Mouse (Mus musculus): ENCODE measurements at regions not wholly inside any gene's neighbourhood (a gene's known extent, or its start where the extent isn't known, plus 50 kb on each side); places are given as distances from the start of the nearest gene placed in this dataset.

GRCm38 (mm10) chr9:17454397-17454796, 837.5 kb upstream of the Chordc1 start:
- 64% methylated on average over 2 of the region's 2 CpGs for WGBS
- H3K27me3 ChIP-seq: no peaks in the 10 kb centered on the region
- no peak overlapping the region for H3K27ac ChIP-seq (replicated peaks)
- no peak for ATAC-seq (ENCODE audit: low FRiP score, low read depth)
- no peak overlapping the region for H3K9ac ChIP-seq
- H3K9me3 ChIP-seq: no peaks in the 10 kb centered on the region
- H3K36me3 ChIP-seq: no peaks in the 10 kb centered on the region
- no peak overlapping the region for H3K4me2 ChIP-seq
- no peak overlapping the region for H3K4me3 ChIP-seq
- H3K4me1 ChIP-seq (replicated peaks): no peaks in the 10 kb centered on the region

DNA sequence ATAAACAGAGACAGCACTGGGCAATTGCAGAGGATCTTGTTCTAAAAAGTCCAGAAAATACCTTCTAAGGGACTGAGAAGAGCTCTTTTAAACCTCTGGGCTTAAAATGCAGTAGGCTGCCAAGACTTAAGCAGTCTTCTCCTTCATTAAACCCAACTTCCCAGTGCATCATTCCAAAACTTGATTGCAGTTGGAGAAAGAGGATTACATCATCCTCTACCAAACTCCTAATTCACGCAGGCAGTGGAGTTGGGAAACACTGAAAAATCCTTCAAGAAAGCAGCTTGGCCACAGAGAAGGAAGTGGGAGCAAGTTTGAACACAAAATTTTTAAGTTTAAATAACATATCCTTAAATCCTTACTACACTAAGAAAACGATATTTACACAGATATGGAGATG, 825.5 kb upstream of the Chordc1 start:
- H3K36me3 ChIP-seq: no peaks in the 10 kb centered on the region
- no peak overlapping the region for H3K4me3 ChIP-seq
- WGBS: 78% methylated on average over 2 of the region's 2 CpGs
- no peaks in the 10 kb centered on the region for H3K4me1 ChIP-seq (replicated peaks)
- no peak overlapping the region for H3K4me2 ChIP-seq
- ATAC-seq (ENCODE audit: low FRiP score, low read depth): no peak
- H3K9ac ChIP-seq: no peak overlapping the region
- no peak overlapping the region for H3K27ac ChIP-seq (replicated peaks)
- no peaks in the 10 kb centered on the region for H3K27me3 ChIP-seq
- no peaks in the 10 kb centered on the region for H3K9me3 ChIP-seq

DNA sequence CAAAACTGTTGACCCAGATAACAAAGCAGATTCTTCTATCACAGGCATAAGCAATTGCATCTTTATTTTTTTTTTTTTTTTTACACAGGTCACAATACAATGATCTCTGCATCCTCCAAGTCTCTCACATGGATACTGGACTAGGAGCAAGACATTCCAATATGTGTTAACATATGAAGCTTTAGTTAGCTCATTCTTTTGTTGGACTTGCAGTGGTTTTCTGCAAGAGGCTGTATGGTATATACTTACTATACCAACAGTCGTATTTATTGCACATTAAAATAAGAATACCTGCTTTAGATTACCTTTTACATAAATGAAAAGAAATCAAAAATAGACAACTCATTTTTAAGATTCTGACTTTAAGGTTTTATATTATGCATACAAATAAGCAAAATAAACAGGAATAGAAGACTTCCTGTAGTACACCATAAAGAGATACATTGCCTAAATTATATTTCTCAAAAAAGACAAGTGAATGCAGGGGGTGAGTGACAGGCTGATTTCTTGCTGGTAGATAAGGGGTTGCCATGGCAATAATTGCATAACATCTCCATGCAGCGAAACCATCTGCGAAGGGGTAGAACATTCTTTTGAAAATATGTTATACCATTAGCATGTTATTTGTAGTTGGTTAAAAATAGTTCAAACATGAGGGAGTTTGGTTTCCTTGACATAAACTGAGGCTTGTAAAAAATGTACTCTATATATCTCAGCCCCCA, 807.1 kb upstream of the Chordc1 start:
- peak; percentile 45; the same call in 1 of the 2 replicates for ATAC-seq (ENCODE audit: low FRiP score, low read depth)
- WGBS: 61% methylated on average over 3 of the region's 3 CpGs

GRCm38 (mm10) chr9:17500161-17500756, 791.7 kb upstream of the Chordc1 start:
- Histone ChIP-seq H3K4me3 (no peak overlapping the region), H3K4me2 (no peak overlapping the region), H3K4me1 (replicated peaks) (0 out of 2 replicates have a peak, but pooled peaks cover 4% of the 10 kb centered on the region), H3K36me3 (no peaks in the 10 kb centered on the region), H3K27ac (replicated peaks) (no peak overlapping the region), H3K9ac (no peak overlapping the region), H3K9me3 (no peaks in the 10 kb centered on the region), H3K27me3 (no peaks in the 10 kb centered on the region)
- 42% methylated on average over 7 of the region's 7 CpGs for WGBS
- ATAC-seq (ENCODE audit: low FRiP score, low read depth): peak; percentile 68; the same call in 1 of the 2 replicates

More for the DNA sequence above, 807.1 kb upstream of the Chordc1 start:
- no peak overlapping the region for H3K9ac ChIP-seq
- no peaks in the 10 kb centered on the region for H3K9me3 ChIP-seq
- H3K27ac ChIP-seq (replicated peaks): no peak overlapping the region
- H3K27me3 ChIP-seq: no peaks in the 10 kb centered on the region
- H3K4me1 ChIP-seq (replicated peaks): no peaks in the 10 kb centered on the region
- no peak overlapping the region for H3K4me2 ChIP-seq
- H3K36me3 ChIP-seq: no peaks in the 10 kb centered on the region
- H3K4me3 ChIP-seq: no peak overlapping the region

DNA sequence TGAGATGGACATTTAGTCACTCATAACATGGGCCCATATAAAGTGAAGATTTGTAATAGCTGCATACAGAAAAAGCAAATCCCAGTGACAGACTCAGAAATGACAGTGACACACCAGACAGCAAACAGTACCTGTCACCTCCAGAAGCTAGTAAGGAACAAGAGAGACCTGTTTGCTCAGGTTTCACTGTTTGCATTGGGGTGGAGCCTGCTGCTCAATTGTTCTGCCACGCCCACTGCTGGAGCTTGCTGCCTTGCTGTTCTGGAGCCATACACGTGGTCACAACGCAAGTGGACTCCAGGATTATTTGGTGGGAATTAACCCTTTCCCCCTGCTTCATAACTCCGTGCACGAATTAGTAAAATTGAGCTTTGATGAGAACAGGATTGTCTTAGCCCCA, 783.2 kb upstream of the Chordc1 start:
- no peak for ATAC-seq (ENCODE audit: low FRiP score, low read depth)
- WGBS: 70% methylated on average over 5 of the region's 5 CpGs
- H3K9me3 ChIP-seq: no peaks in the 10 kb centered on the region
- H3K36me3 ChIP-seq: no peaks in the 10 kb centered on the region
- no peak overlapping the region for H3K4me2 ChIP-seq
- no peak overlapping the region for H3K9ac ChIP-seq
- no peak overlapping the region for H3K27ac ChIP-seq (replicated peaks)
- no peaks in the 10 kb centered on the region for H3K27me3 ChIP-seq
- no peak overlapping the region for H3K4me3 ChIP-seq
- H3K4me1 ChIP-seq (replicated peaks): no peaks in the 10 kb centered on the region

DNA sequence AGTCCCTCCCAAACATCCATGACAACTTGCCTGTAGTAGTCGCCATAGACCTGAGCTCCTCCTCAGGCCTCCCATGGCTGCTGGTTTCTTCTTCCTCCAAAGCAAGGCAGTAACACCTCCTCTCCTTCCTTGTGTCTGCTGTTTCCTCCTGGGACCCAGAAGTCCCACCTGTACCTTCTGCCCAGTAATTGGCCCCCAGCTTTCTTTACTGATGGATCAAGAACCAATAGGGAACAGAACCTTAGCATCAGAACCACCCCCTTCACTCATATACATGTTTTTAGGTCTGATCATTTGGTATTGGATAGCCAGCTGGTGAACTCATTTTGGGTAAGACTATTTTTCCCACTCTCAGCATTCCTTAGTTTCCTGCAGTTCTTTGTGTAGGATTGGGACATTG, 735.7 kb upstream of the Chordc1 start:
- Histone ChIP-seq H3K4me2 (no peak overlapping the region), H3K4me1 (replicated peaks) (no peaks in the 10 kb centered on the region), H3K27ac (replicated peaks) (no peak overlapping the region), H3K9ac (no peak overlapping the region), H3K9me3 (no peaks in the 10 kb centered on the region), H3K27me3 (no peaks in the 10 kb centered on the region), H3K4me3 (no peak overlapping the region), H3K36me3 (no peaks in the 10 kb centered on the region)
- no peak for ATAC-seq (ENCODE audit: low FRiP score, low read depth)
- 92% methylated on average over 1 of the region's 1 CpGs for WGBS

- ATAC-seq (ENCODE audit: low FRiP score, low read depth): no peak
- Histone ChIP-seq H3K27me3 (no peaks in the 10 kb centered on the region), H3K9ac (no peak overlapping the region), H3K4me3 (no peak overlapping the region), H3K4me1 (replicated peaks) (no peaks in the 10 kb centered on the region), H3K9me3 (no peaks in the 10 kb centered on the region), H3K4me2 (no peak overlapping the region), H3K27ac (replicated peaks) (no peak overlapping the region), H3K36me3 (no peaks in the 10 kb centered on the region)
- 82% methylated on average over 5 of the region's 5 CpGs for WGBS
Observed at GRCm38 (mm10) chr9:17557611-17558370, 734.1 kb upstream of the Chordc1 start.

DNA sequence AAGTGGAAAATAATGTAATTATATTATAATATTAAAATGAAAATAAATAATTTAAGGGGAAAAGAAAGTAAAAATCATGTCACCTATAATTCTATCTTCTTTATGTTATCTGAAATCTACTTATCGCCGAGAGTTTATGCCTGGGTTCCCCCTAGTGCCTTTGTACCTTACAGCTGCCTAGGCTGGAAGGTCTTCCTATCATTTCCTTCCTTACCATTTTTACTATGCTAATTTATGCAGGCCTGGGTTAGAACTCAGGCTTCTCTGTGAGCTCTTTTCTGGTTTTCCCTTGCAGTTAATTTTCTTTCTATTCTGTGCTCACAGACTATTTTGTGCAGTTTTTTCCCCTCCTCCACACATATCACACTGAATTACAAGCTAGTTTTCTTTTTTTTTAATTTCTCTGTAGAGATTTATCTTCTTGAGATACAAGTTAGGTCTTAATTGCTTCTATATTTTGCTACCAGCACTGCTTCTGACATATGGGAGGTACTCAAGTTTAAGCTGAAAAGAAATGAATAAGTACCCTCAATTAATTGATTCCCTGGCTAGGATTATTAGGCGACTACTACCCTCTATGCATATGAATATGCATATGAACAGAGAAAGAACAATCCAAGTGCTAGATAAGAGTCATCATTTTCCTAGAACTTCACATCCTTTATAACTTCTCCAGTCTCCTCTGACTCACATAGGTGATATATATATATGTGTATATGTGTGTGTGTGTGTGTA, 724.0 kb upstream of the Chordc1 start:
- H3K9me3 ChIP-seq: no peaks in the 10 kb centered on the region
- H3K4me3 ChIP-seq: no peak overlapping the region
- 0 out of 2 replicates have a peak, but pooled peaks have one; percentile 45 for ATAC-seq (ENCODE audit: low FRiP score, low read depth)
- no peak overlapping the region for H3K27ac ChIP-seq (replicated peaks)
- H3K36me3 ChIP-seq: no peaks in the 10 kb centered on the region
- no peaks in the 10 kb centered on the region for H3K27me3 ChIP-seq
- H3K4me1 ChIP-seq (replicated peaks): no peaks in the 10 kb centered on the region
- H3K9ac ChIP-seq: no peak overlapping the region
- no peak overlapping the region for H3K4me2 ChIP-seq
- WGBS: 61% methylated on average over 3 of the region's 3 CpGs

DNA sequence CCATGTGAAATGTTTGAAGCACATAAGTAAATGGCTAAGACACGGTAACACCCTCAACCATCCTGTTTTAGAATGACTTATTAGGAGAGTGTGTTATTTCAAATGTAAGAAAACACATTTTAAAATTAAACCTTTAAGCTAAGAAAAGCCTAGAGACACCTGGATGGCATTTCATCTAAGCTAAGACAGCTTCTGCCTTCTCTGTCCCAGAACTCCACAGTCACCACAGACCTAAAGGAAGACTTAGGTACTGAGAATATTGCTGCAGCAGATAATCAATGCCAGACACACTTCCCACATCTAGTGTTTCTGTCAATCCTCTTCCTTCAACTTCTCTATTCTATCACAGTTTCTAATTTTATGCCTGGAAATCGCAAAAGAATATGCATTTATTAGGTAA, 704.4 kb upstream of the Chordc1 start:
- ATAC-seq (ENCODE audit: low FRiP score, low read depth): no peak
- 90% methylated on average over 2 of the region's 2 CpGs for WGBS
- Histone ChIP-seq H3K27me3 (no peaks in the 10 kb centered on the region), H3K4me1 (replicated peaks) (no peaks in the 10 kb centered on the region), H3K27ac (replicated peaks) (no peak overlapping the region), H3K4me2 (no peak overlapping the region), H3K9ac (no peak overlapping the region), H3K9me3 (no peaks in the 10 kb centered on the region), H3K4me3 (no peak overlapping the region), H3K36me3 (no peaks in the 10 kb centered on the region)

DNA sequence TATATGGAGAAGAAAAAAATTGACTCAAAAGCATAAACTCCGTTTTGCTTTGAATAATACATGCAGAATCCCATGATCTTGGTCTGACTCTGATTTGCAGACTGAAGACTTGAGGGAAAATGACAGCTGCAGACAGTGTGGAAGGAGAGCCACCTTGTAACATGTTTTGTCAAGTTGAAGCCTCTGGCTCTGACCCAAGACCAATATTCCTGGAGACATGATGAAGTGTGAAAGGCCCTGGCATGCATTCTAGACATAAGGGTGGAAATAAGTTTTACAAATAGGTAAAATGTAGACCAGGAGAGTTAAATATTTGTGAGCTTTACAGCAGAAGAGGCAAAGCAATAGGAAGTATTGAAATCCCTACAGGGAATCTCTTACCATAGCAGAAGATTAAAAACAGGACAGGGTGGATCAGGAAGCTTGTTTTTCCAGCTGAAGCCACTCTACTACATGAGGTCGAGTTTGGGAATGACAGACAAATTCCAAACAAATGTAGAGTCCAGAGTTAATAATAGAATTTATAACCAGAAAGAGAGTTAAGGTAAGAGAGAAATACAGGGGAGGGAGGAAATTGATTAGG, 703.9 kb upstream of the Chordc1 start:
- Histone ChIP-seq H3K4me2 (no peak overlapping the region), H3K9me3 (no peaks in the 10 kb centered on the region), H3K36me3 (no peaks in the 10 kb centered on the region), H3K4me1 (replicated peaks) (no peaks in the 10 kb centered on the region), H3K27me3 (no peaks in the 10 kb centered on the region), H3K9ac (no peak overlapping the region), H3K27ac (replicated peaks) (no peak overlapping the region), H3K4me3 (no peak overlapping the region)
- 70% methylated on average over 2 of the region's 2 CpGs for WGBS
- no peak for ATAC-seq (ENCODE audit: low FRiP score, low read depth)

DNA sequence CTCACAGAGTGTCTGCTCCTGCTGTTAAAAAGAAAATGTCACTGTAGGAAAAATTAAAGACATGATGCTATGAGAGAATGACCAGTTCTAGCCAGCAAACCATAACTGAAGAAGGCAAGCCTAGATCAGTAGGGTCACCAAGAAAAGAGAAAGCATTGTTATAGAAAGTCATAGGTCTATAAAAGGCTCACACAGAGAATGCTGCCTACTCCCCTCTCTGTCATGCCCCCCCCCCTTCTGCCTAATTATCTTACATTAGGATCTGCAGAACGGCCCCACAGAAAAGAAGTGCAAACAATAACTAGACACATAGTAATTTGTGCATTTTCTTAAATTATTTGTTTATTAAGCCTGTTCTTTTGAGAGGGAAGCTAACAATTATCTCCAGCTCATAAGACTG, 680.8 kb upstream of the Chordc1 start:
- no peaks in the 10 kb centered on the region for H3K27me3 ChIP-seq
- H3K4me2 ChIP-seq: no peak overlapping the region
- 53% methylated on average over 1 of the region's 1 CpGs for WGBS
- H3K4me3 ChIP-seq: no peak overlapping the region
- H3K27ac ChIP-seq (replicated peaks): no peak overlapping the region
- no peaks in the 10 kb centered on the region for H3K36me3 ChIP-seq
- no peaks in the 10 kb centered on the region for H3K9me3 ChIP-seq
- H3K9ac ChIP-seq: no peak overlapping the region
- ATAC-seq (ENCODE audit: low FRiP score, low read depth): no peak
- H3K4me1 ChIP-seq (replicated peaks): no peaks in the 10 kb centered on the region
